Mouse (Mus musculus): Measurements from ENCODE around the gene Tmeff2. TPM values are rescaled to one million over a fixed set of nuclear protein-coding genes. Genes with fewer than 3 reads are reported as not detected.
A peak's percentile ranks its signal among the peaks of the same experiment; 100 is the strongest.
"Not testable (repeated sequence)": the region's sequence is repeated elsewhere in the genome, so short reads cannot be mapped to it uniquely, and the experiment has no call there.

The Tmeff2 gene
- polyA plus RNA-seq (2015; fragmentation: Nextera tagmentation; extraction: Ambion mirVana), result 6.0 and 6.3 TPM in 2 replicates

GRCm38 (mm10) chr1:50900386-50900785, at the start of gene Tmeff2:
Gene Tmeff2 (plus strand): TSS chr1:50900647.
- not testable (repeated sequence) for H3K27me3 ChIP-seq (ENCODE audit: control insufficient read depth, insufficient read depth, low read length); ATAC-seq (ENCODE audit: insufficient read depth, low FRiP score); H3K36me3 ChIP-seq (ENCODE audit: control insufficient read depth, insufficient read depth, low read length); H3K9me3 ChIP-seq (replicated peaks; ENCODE audit: control insufficient read depth, low read length); H3K4me2 ChIP-seq (ENCODE audit: low read depth, low read length); H3K9ac ChIP-seq (ENCODE audit: low read length); H3K4me1 ChIP-seq (ENCODE audit: control insufficient read depth, insufficient read depth, low read length); H3K4me3 ChIP-seq (replicated peaks; ENCODE audit: low read length); H3K27ac ChIP-seq (ENCODE audit: low read length)
- 87% methylated on average over 9 of the region's 9 CpGs for WGBS

DNA sequence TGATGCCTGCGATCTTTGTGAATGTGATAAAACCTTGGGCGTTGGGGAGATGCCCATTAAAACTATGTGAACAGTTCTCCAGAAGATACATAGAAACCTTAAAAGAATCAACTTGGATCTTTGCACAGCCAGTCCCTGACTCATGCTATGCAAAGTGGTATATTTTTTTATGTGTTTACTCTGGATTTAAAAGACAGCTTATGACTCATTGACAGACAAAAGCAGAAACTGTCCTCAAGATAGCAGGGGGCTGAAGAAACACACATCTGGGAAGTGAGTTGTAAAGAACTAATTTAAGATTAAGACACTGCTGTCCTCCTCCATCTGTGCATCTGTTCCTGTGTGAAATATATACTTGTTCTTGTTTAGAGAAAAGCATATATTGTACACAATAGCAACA, 38.9 kb upstream of the Tmeff2 start:
- H3K9me3 ChIP-seq (replicated peaks; ENCODE audit: control insufficient read depth, low read length), result no peaks in the 10 kb centered on the region
- WGBS, result 63% methylated on average over 2 of the region's 2 CpGs
- ATAC-seq (ENCODE audit: insufficient read depth, low FRiP score), result no peak
- H3K4me3 ChIP-seq (replicated peaks; ENCODE audit: low read length), result no peak overlapping the region
- H3K27me3 ChIP-seq (ENCODE audit: control insufficient read depth, insufficient read depth, low read length), result no peaks in the 10 kb centered on the region
- no peak overlapping the region for H3K4me2 ChIP-seq (ENCODE audit: low read depth, low read length)
- H3K4me1 ChIP-seq (ENCODE audit: control insufficient read depth, insufficient read depth, low read length), result no peaks in the 10 kb centered on the region
- H3K27ac ChIP-seq (ENCODE audit: low read length), result no peak overlapping the region
- H3K36me3 ChIP-seq (ENCODE audit: control insufficient read depth, insufficient read depth, low read length), result no peaks in the 10 kb centered on the region
- H3K9ac ChIP-seq (ENCODE audit: low read length), result no peak overlapping the region

DNA sequence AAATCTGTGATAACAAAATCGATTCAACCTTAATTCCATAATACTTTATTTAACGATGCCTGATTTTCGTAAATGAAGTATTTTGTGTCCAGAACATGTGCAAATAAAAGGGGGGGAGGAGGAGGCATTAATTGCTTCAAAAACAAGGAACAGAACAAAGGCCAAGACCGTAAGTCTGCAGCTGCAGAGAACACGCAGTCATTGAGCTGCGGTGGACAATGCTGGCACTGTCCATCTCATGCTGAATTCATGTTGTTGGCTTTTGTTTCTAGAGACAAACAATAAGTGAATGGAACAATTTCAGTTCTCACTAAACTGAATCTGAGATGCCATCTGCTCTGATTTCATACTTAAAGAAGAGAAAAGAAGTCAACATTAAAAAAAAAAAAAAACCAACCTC, 2.8 kb upstream of the Tmeff2 start:
- no peaks in the 10 kb centered on the region for H3K36me3 ChIP-seq (ENCODE audit: control insufficient read depth, insufficient read depth, low read length)
- H3K9ac ChIP-seq (ENCODE audit: low read length), result no peak overlapping the region
- H3K9me3 ChIP-seq (replicated peaks; ENCODE audit: control insufficient read depth, low read length), result no peaks in the 10 kb centered on the region; the same call in 1 of the 2 replicates
- H3K27me3 ChIP-seq (ENCODE audit: control insufficient read depth, insufficient read depth, low read length), result no peaks in the 10 kb centered on the region
- 77% methylated on average over 6 of the region's 6 CpGs for WGBS
- H3K4me3 ChIP-seq (replicated peaks; ENCODE audit: low read length), result no peak overlapping the region
- no peak overlapping the region for H3K4me2 ChIP-seq (ENCODE audit: low read depth, low read length)
- no peak overlapping the region for H3K27ac ChIP-seq (ENCODE audit: low read length)
- H3K4me1 ChIP-seq (ENCODE audit: control insufficient read depth, insufficient read depth, low read length), result no peaks in the 10 kb centered on the region
- no peak for ATAC-seq (ENCODE audit: insufficient read depth, low FRiP score)

- 51% methylated on average over 5 of the region's 5 CpGs for WGBS
- peaks cover 12% of the 10 kb centered on the region for H3K27me3 ChIP-seq (ENCODE audit: control insufficient read depth, insufficient read depth, low read length)
- 0 out of 2 replicates have a peak, but pooled peaks cover 3% of the 10 kb centered on the region for H3K4me1 ChIP-seq (ENCODE audit: control insufficient read depth, insufficient read depth, low read length)
- H3K9ac ChIP-seq (ENCODE audit: low read length), result no peak overlapping the region
- H3K4me2 ChIP-seq (ENCODE audit: low read depth, low read length), result no peak overlapping the region
- no peak overlapping the region for H3K4me3 ChIP-seq (replicated peaks; ENCODE audit: low read length)
- no peak for ATAC-seq (ENCODE audit: insufficient read depth, low FRiP score)
- H3K9me3 ChIP-seq (replicated peaks; ENCODE audit: control insufficient read depth, low read length), result no peaks in the 10 kb centered on the region
- H3K27ac ChIP-seq (ENCODE audit: low read length), result no peak overlapping the region
- H3K36me3 ChIP-seq (ENCODE audit: control insufficient read depth, insufficient read depth, low read length), result no peaks in the 10 kb centered on the region
Measured at GRCm38 (mm10) chr1:50924838-50925355, 24.4 kb downstream of the Tmeff2 start.

DNA sequence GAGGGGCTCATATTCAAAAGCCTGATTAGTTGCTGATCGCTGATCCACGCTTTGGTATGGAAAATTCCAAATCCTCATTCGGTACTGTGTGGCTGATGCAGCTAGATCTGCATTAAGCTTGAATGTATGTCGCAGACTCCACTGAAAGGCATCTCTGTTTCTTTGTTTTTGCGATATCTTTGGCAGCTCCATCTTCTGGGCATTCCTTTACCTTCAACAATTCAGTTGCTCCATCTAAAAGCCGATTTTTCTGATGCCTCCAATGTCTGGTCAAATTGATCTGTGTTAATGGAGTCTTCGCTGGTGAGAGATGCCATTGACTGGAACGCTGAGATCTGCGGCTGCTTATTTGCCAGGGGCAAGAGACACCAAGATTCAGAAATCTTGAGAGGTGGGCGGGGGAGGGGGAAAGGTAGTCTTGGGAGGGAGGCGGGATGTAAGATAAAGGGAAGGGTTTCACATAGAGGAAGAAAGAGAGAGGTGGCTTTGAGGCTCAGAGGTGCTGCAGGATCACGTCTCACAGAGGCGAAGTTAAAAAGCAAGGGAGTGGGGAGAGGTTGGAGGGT, 25.0 kb downstream of the Tmeff2 start:
- H3K27ac ChIP-seq (ENCODE audit: low read length), result no peak overlapping the region
- WGBS, result 12% methylated on average over 13 of the region's 13 CpGs
- H3K9me3 ChIP-seq (replicated peaks; ENCODE audit: control insufficient read depth, low read length), result no peaks in the 10 kb centered on the region
- no peak overlapping the region for H3K4me2 ChIP-seq (ENCODE audit: low read depth, low read length)
- ATAC-seq (ENCODE audit: insufficient read depth, low FRiP score), result no peak
- H3K27me3 ChIP-seq (ENCODE audit: control insufficient read depth, insufficient read depth, low read length), result peaks cover 12% of the 10 kb centered on the region
- H3K4me3 ChIP-seq (replicated peaks; ENCODE audit: low read length), result no peak overlapping the region
- H3K4me1 ChIP-seq (ENCODE audit: control insufficient read depth, insufficient read depth, low read length), result 0 out of 2 replicates have a peak, but pooled peaks cover 3% of the 10 kb centered on the region
- no peaks in the 10 kb centered on the region for H3K36me3 ChIP-seq (ENCODE audit: control insufficient read depth, insufficient read depth, low read length)
- no peak overlapping the region for H3K9ac ChIP-seq (ENCODE audit: low read length)

GRCm38 (mm10) chr1:50926374-50927060, 26.1 kb downstream of the Tmeff2 start:
- WGBS, result 2% methylated on average over 23 of the region's 23 CpGs
- Histone ChIP-seq H3K4me1 (ENCODE audit: control insufficient read depth, insufficient read depth, low read length) (0 out of 2 replicates have a peak, but pooled peaks cover 3% of the 10 kb centered on the region), H3K4me3 (replicated peaks; ENCODE audit: low read length) (peak overlapping the region; percentile 50), H3K27ac (ENCODE audit: low read length) (no peak overlapping the region), H3K27me3 (ENCODE audit: control insufficient read depth, insufficient read depth, low read length) (peaks cover 12% of the 10 kb centered on the region), H3K4me2 (ENCODE audit: low read depth, low read length) (peak overlapping the region; percentile 97), H3K9ac (ENCODE audit: low read length) (peak overlapping the region; percentile 62), H3K36me3 (ENCODE audit: control insufficient read depth, insufficient read depth, low read length) (no peaks in the 10 kb centered on the region), H3K9me3 (replicated peaks; ENCODE audit: control insufficient read depth, low read length) (no peaks in the 10 kb centered on the region)
- peak; percentile 60 for ATAC-seq (ENCODE audit: insufficient read depth, low FRiP score)

- no peaks in the 10 kb centered on the region for H3K9me3 ChIP-seq (replicated peaks; ENCODE audit: control insufficient read depth, low read length)
- peak overlapping the region; percentile 62 for H3K9ac ChIP-seq (ENCODE audit: low read length)
- under 1% methylated on average over 37 of the region's 37 CpGs for WGBS
- 0 out of 2 replicates have a peak, but pooled peaks cover 3% of the 10 kb centered on the region for H3K4me1 ChIP-seq (ENCODE audit: control insufficient read depth, insufficient read depth, low read length)
- peaks cover 12% of the 10 kb centered on the region for H3K27me3 ChIP-seq (ENCODE audit: control insufficient read depth, insufficient read depth, low read length)
- H3K4me3 ChIP-seq (replicated peaks; ENCODE audit: low read length), result peak overlapping the region; percentile 50
- no peak overlapping the region for H3K27ac ChIP-seq (ENCODE audit: low read length)
- H3K4me2 ChIP-seq (ENCODE audit: low read depth, low read length), result peak overlapping the region; percentile 97
- ATAC-seq (ENCODE audit: insufficient read depth, low FRiP score), result peak; percentile 95
- no peaks in the 10 kb centered on the region for H3K36me3 ChIP-seq (ENCODE audit: control insufficient read depth, insufficient read depth, low read length)
Measured at GRCm38 (mm10) chr1:50927077-50927611, 26.7 kb downstream of the Tmeff2 start.

- Histone ChIP-seq H3K9ac (ENCODE audit: low read length) (peak overlapping the region; percentile 54), H3K9me3 (replicated peaks; ENCODE audit: control insufficient read depth, low read length) (no peaks in the 10 kb centered on the region), H3K36me3 (ENCODE audit: control insufficient read depth, insufficient read depth, low read length) (no peaks in the 10 kb centered on the region), H3K27ac (ENCODE audit: low read length) (no peak overlapping the region), H3K4me3 (replicated peaks; ENCODE audit: low read length) (peak overlapping the region; percentile 50), H3K4me1 (ENCODE audit: control insufficient read depth, insufficient read depth, low read length) (0 out of 2 replicates have a peak, but pooled peaks cover 3% of the 10 kb centered on the region), H3K4me2 (ENCODE audit: low read depth, low read length) (peak overlapping the region; percentile 97), H3K27me3 (ENCODE audit: control insufficient read depth, insufficient read depth, low read length) (peaks cover 12% of the 10 kb centered on the region)
- ATAC-seq (ENCODE audit: insufficient read depth, low FRiP score), result peak; percentile 45
- WGBS, result under 1% methylated on average over 35 of the region's 35 CpGs
Measured at GRCm38 (mm10) chr1:50927679-50928187, 27.3 kb downstream of the Tmeff2 start.

- Histone ChIP-seq H3K4me3 (replicated peaks; ENCODE audit: low read length) (no peak overlapping the region; the same call in 1 of the 2 replicates), H3K27me3 (ENCODE audit: control insufficient read depth, insufficient read depth, low read length) (peaks cover 12% of the 10 kb centered on the region), H3K36me3 (ENCODE audit: control insufficient read depth, insufficient read depth, low read length) (no peaks in the 10 kb centered on the region), H3K27ac (ENCODE audit: low read length) (no peak overlapping the region), H3K9ac (ENCODE audit: low read length) (no peak overlapping the region), H3K4me2 (ENCODE audit: low read depth, low read length) (no peak overlapping the region), H3K4me1 (ENCODE audit: control insufficient read depth, insufficient read depth, low read length) (0 out of 2 replicates have a peak, but pooled peaks cover 3% of the 10 kb centered on the region), H3K9me3 (replicated peaks; ENCODE audit: control insufficient read depth, low read length) (no peaks in the 10 kb centered on the region)
- no peak for ATAC-seq (ENCODE audit: insufficient read depth, low FRiP score)
- WGBS, result 19% methylated on average over 3 of the region's 3 CpGs
Measured at GRCm38 (mm10) chr1:50928776-50929175, 28.3 kb downstream of the Tmeff2 start.
